Mouse (Mus musculus) cortical plate, adult 2 months (tissue): ENCODE measurements at regions not wholly inside any gene's neighbourhood (a gene's known extent, or its start where the extent isn't known, plus 50 kb on each side); places are given as distances from the start of the nearest gene placed in this dataset.

ENCODE experiments used
- H3K27ac ChIP-seq: fragments of 200-500 bp; 2 replicates; pipeline ENCODE4 v1.5.1; 2012; ENCODE audit warnings: low read length, control low read depth, inconsistent platforms; ENCODE audit not compliant: insufficient read depth
- H3K4me1 ChIP-seq: fragments of 200-500 bp; 2 replicates; pipeline ENCODE4 v1.6.1; 2011; ENCODE audit warnings: low read length; ENCODE audit not compliant: control insufficient read depth, insufficient read depth
- H3K4me3 ChIP-seq: fragments of 200-500 bp; 2 replicates; pipeline ENCODE4 v1.5.1; 2011; ENCODE audit warnings: mild to moderate bottlenecking, low read length, control low read depth; ENCODE audit not compliant: insufficient read depth
- CTCF ChIP-seq: fragments of 200-500 bp; IDR thresholded peaks from 2 replicates; pipeline ENCODE4 v1.5.1; 2011; ENCODE audit warnings: mild to moderate bottlenecking, control low read depth, low read length; ENCODE audit not compliant: insufficient read depth; ENCODE audit errors: extremely low read depth
- POLR2A ChIP-seq: fragments of 200-500 bp; IDR thresholded peaks from 2 replicates; pipeline ENCODE4 v1.6.1; 2011; ENCODE audit warnings: mild to moderate bottlenecking, low read length, control low read depth; ENCODE audit not compliant: insufficient read depth; ENCODE audit errors: extremely low read depth

GRCm38 (mm10) chr19:57552964-57553740, 57.7 kb upstream of the Atrnl1 start:
- peaks cover 2% of the 10 kb centered on the region; the same call in 1 of the 2 replicates for H3K4me1 ChIP-seq
- TF ChIP-seq CTCF, result no peak
- no peak for TF ChIP-seq POLR2A
- H3K27ac ChIP-seq, result no peak overlapping the region
- no peak overlapping the region for H3K4me3 ChIP-seq

GRCm38 (mm10) chr19:57554086-57554485, 56.7 kb upstream of the Atrnl1 start:
- no peak for TF ChIP-seq POLR2A
- TF ChIP-seq CTCF, result no peak
- Histone ChIP-seq H3K27ac (no peak overlapping the region), H3K4me3 (no peak overlapping the region), H3K4me1 (peaks cover 2% of the 10 kb centered on the region; the same call in 1 of the 2 replicates)

GRCm38 (mm10) chr19:57555313-57555712, 55.5 kb upstream of the Atrnl1 start:
- Histone ChIP-seq H3K4me3 (no peak overlapping the region), H3K27ac (no peak overlapping the region), H3K4me1 (peaks cover 2% of the 10 kb centered on the region; the same call in 1 of the 2 replicates)
- no peak for TF ChIP-seq CTCF
- TF ChIP-seq POLR2A, result no peak

DNA sequence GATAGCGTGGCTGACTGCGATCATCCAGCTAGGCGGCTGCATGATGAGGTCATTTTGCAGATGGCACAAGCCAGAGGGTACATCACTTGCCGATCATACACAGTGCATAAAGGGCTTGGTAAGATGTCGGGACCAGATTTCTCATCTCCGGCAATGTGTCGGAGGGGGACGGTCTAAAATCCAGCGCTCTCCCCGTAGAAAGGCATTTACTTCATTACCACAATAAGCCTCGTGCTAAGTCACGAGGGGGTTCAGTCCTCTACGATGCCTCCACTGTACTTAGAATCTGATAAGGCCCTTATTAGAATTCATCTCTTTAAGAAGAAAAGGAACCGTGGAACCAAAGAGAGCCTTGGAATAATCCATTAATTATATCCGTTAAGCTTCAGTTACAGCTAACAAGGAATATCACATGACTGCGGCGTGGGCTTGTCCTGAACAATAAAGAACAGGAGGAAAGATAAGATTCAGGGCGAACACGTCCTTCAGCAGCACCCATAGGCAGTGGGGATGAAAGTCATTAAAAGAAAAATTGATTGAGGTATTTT, 52.3 kb upstream of the Atrnl1 start:
- no peak overlapping the region for H3K27ac ChIP-seq
- TF ChIP-seq CTCF, result no peak
- TF ChIP-seq POLR2A, result no peak
- no peak overlapping the region for H3K4me3 ChIP-seq
- H3K4me1 ChIP-seq, result no peaks in the 10 kb centered on the region

- TF ChIP-seq CTCF (no peak), POLR2A (no peak)
- Histone ChIP-seq H3K4me3 (no peak overlapping the region), H3K4me1 (no peaks in the 10 kb centered on the region), H3K27ac (no peak overlapping the region)
Measured at GRCm38 (mm10) chr19:57560757-57561156, 50.1 kb upstream of the Atrnl1 start.
